Mouse (Mus musculus) cerebellum, adult 11-12 months (tissue): ENCODE data around the gene Zfp207.
"Not testable (repeated sequence)": the region's sequence is repeated elsewhere in the genome, so short reads cannot be mapped to it uniquely, and the experiment has no call there.

Source experiments
- DNase-seq: peaks from one replicate; pipeline ENCODE4 v3.0.0; 2022

Gene Zfp207

GRCm38 (mm10) chr11:80417085-80417484, 34.0 kb downstream of the Zfp207 start:
- DNase-seq, result no peak

GRCm38 (mm10) chr11:80419743-80420142, 36.7 kb downstream of the Zfp207 start:
- DNase-seq, result no peak

- no peak for DNase-seq
Observed at GRCm38 (mm10) chr11:80420202-80420984, 37.3 kb downstream of the Zfp207 start.

- DNase-seq, result no peak
Observed at GRCm38 (mm10) chr11:80421421-80422047, 38.5 kb downstream of the Zfp207 start.

GRCm38 (mm10) chr11:80424691-80425090, 41.6 kb downstream of the Zfp207 start:
- DNase-seq, result no peak

GRCm38 (mm10) chr11:80425247-80425778, 42.2 kb downstream of the Zfp207 start:
- DNase-seq, result no peak

- DNase-seq, result not testable (repeated sequence)
Observed at GRCm38 (mm10) chr11:80426029-80426813, 43.1 kb downstream of the Zfp207 start.

- DNase-seq, result peak; percentile 96
Observed at GRCm38 (mm10) chr11:80428381-80429008, 45.4 kb downstream of the Zfp207 start, which contains the start of gene Psmd11. TSS of gene Psmd11 (plus strand) at chr11:80428615.

GRCm38 (mm10) chr11:80429009-80429475, 46.0 kb downstream of the Zfp207 start:
- DNase-seq, result no peak

GRCm38 (mm10) chr11:80429500-80430166, 46.6 kb downstream of the Zfp207 start:
- no peak for DNase-seq

GRCm38 (mm10) chr11:80430366-80430910, 47.4 kb downstream of the Zfp207 start:
- DNase-seq, result no peak

GRCm38 (mm10) chr11:80446916-80447315, 63.8 kb downstream of the Zfp207 start:
- DNase-seq, result no peak

GRCm38 (mm10) chr11:80449859-80450258, 66.8 kb downstream of the Zfp207 start:
- DNase-seq, result no peak

GRCm38 (mm10) chr11:80452242-80452641, 69.2 kb downstream of the Zfp207 start:
- DNase-seq, result no peak

- DNase-seq, result no peak
Observed at GRCm38 (mm10) chr11:80453198-80453597, 70.1 kb downstream of the Zfp207 start.
